12 mouse cellular contexts compared by ENCODE assay signal in the genomic region with DNA sequence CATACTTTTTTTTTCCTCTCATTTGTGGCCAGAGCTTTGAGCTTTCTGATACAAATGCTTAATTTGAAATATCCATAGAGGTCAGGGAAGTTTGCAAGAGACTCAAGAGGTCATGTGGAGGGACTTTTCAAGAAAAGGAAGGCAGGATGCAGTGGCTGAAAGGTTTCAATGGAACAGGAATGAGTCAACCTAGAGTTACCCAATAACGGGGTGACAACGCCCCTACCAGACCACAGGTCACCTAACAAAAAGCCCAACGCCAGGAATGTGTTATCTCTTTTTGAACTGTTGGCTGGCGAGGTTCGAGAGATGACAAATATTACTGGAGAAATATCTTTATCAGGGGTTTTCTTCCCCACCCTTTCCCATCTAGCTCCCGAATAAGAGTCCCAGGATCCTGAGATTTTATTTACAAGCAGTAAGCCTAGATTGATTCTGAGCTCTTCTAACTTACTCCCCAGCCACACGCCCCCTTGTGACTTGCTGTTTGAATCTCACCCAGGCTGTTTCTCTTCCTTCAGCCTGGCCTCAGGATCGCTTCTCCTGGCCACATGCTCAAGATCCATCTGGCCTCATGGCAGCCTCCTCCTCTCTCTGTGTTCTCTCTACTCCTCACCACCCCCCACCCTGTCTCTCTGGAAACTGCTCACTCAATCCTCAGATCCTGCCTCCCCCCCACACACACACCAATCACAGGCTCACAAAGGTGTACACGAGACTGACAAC. TPM values are rescaled to one million over a fixed set of nuclear protein-coding genes. Genes with fewer than 3 reads are reported as not detected.
A peak's percentile ranks its signal among the peaks of the same experiment; 100 is the strongest.
DNase-seq lines count a peak whose midpoint lies in the region; ATAC-seq and TF ChIP-seq lines count a peak whose summit lies in the region.
"Had no signal": no experiment of that assay in that cellular context is flagged by ENCODE, and none has a peak within 500 bp of the region (broad histone marks: within the 10 kb centered on the region; RNA-seq: fewer than 3 reads in every experiment).

No protein-coding gene starts in this region.

- peak; percentile 17 for TF ChIP-seq CTCF in ES-Bruce4 (IDR thresholded peaks at IDR 0.05; ENCODE audit: low read depth, low read length)

- no peak for DNase-seq in frontal cortex, postnatal 14 days (ENCODE audit: low spot score in 2 of 2)
- DNase-seq in left cerebral cortex, postnatal 4 days: peak; percentile 58
- no peak for DNase-seq in left cerebral cortex, postnatal 36 days (ENCODE audit: low spot score in 2 of 2)
- DNase-seq in heart, postnatal 25 days (ENCODE audit: low spot score): peak; percentile 17

- no peak overlapping the region for H3K9ac ChIP-seq in ES-Bruce4 (ENCODE audit: low read depth, poor library complexity, severe bottlenecking)
- no peak overlapping the region for H3K9ac ChIP-seq in kidney, embryonic 14.5 days (ENCODE audit: low read depth, low read length)
- H3K9ac ChIP-seq: forebrain, embryonic 15.5 days; hindbrain, embryonic 15.5 days; midbrain, embryonic 12.5 days had no signal

- H3K4me1 ChIP-seq in ES-Bruce4 (ENCODE audit: control insufficient read depth, insufficient read depth, low read length): no peaks in the 10 kb centered on the region
- no peaks in the 10 kb centered on the region for H3K4me1 ChIP-seq in kidney, embryonic 14.5 days (ENCODE audit: control insufficient read depth, insufficient read depth, low read length)
- H3K4me1 ChIP-seq: forebrain, embryonic 15.5 days; hindbrain, embryonic 15.5 days; limb, embryonic 10.5 days; midbrain, embryonic 12.5 days had no signal

- H3K4me3 ChIP-seq in ES-Bruce4 (ENCODE audit: low read depth, low read length): no peak overlapping the region
- H3K4me3 ChIP-seq in kidney, embryonic 14.5 days (ENCODE audit: low read length): no peak overlapping the region
- H3K4me3 ChIP-seq: forebrain, embryonic 15.5 days; hindbrain, embryonic 15.5 days; limb, embryonic 10.5 days; midbrain, embryonic 12.5 days had no signal

- no peak for TF ChIP-seq EP300 in ES-Bruce4 (IDR thresholded peaks at IDR 0.05; ENCODE audit: insufficient read depth, low read depth, low read length)

- ATAC-seq in frontal cortex, adult (ENCODE audit: low TSS enrichment): peak; percentile 41; the same call in 1 of the 2 replicates
- no peak for ATAC-seq in megakaryocyte-erythroid progenitor cell, adult 5-6 weeks (replicated peaks; ENCODE audit: low FRiP score, low TSS enrichment, poor library complexity, severe bottlenecking)
- ATAC-seq in kidney, embryonic 14.5 days (ENCODE audit: low FRiP score, low TSS enrichment): no peak
- ATAC-seq: forebrain, embryonic 15.5 days had no signal

- H3K4me2 ChIP-seq in kidney, embryonic 14.5 days (replicated peaks; ENCODE audit: low read depth, low read length): no peak overlapping the region
- H3K4me2 ChIP-seq: forebrain, embryonic 15.5 days; hindbrain, embryonic 15.5 days; midbrain, embryonic 12.5 days had no signal

- no peaks in the 10 kb centered on the region for H3K27me3 ChIP-seq in ES-Bruce4 (ENCODE audit: control insufficient read depth, insufficient read depth, low read length, poor library complexity, severe bottlenecking)
- no peaks in the 10 kb centered on the region; the same call in 1 of the 2 replicates for H3K27me3 ChIP-seq in kidney, embryonic 14.5 days (ENCODE audit: control insufficient read depth, insufficient read depth, low read length)
- H3K27me3 ChIP-seq: forebrain, embryonic 15.5 days; hindbrain, embryonic 15.5 days; midbrain, embryonic 12.5 days had no signal

- TF ChIP-seq POLR2A in ES-Bruce4 (IDR thresholded peaks at IDR 0.05; ENCODE audit: insufficient read depth, low read length): no peak

- no peaks in the 10 kb centered on the region for H3K36me3 ChIP-seq in ES-Bruce4 (ENCODE audit: control insufficient read depth, insufficient read depth, low read length, poor library complexity, severe bottlenecking)
- no peaks in the 10 kb centered on the region for H3K36me3 ChIP-seq in kidney, embryonic 14.5 days (ENCODE audit: control insufficient read depth, insufficient read depth, low read length)
- H3K36me3 ChIP-seq: forebrain, embryonic 15.5 days; hindbrain, embryonic 15.5 days; limb, embryonic 10.5 days; midbrain, embryonic 12.5 days had no signal

- intact Hi-C loops in left cerebral cortex, postnatal 4 days (cut with DNase I): no loop called here
- intact Hi-C loops in left cerebral cortex, postnatal 36 days (cut with DNase I): no loop called here
- intact Hi-C loops in heart, postnatal 25 days (cut with DNase I): no loop called here

- WGBS in kidney, embryonic 14.5 days: 74% methylated on average over 9 of the region's 9 CpGs

- H3K27ac ChIP-seq in ES-Bruce4 (ENCODE audit: insufficient read depth, low read length): no peak overlapping the region
- H3K27ac ChIP-seq in kidney, embryonic 14.5 days (ENCODE audit: low read depth, low read length): no peak overlapping the region
- H3K27ac ChIP-seq: forebrain, embryonic 15.5 days; hindbrain, embryonic 15.5 days; limb, embryonic 10.5 days; midbrain, embryonic 12.5 days had no signal

- no peaks in the 10 kb centered on the region for H3K9me3 ChIP-seq in ES-Bruce4 (replicated peaks; ENCODE audit: control insufficient read depth, insufficient read depth, low read length, poor library complexity, severe bottlenecking)
- no peaks in the 10 kb centered on the region for H3K9me3 ChIP-seq in kidney, embryonic 14.5 days (ENCODE audit: control insufficient read depth, low read length)
- H3K9me3 ChIP-seq: forebrain, embryonic 15.5 days; hindbrain, embryonic 15.5 days; limb, embryonic 10.5 days; midbrain, embryonic 12.5 days had no signal

RNA-seq across cellular contexts. Expression of a gene that starts 13.0 kb away (rescaled TPM):
- 1 to 10 TPM in 1 of 2 experiments, under 1 TPM in 1; 0.94 to 1.1 TPM for total RNA-seq in left cerebral cortex, postnatal 4 days (2021)
- 1 to 10 TPM in 1 of 2 experiments, under 1 TPM in 1; 0.91 to 3.3 TPM for total RNA-seq in left cerebral cortex, postnatal 36 days (2021)
- not detected in 2 replicates for polyA plus RNA-seq in ES-Bruce4 (2011; ENCODE audit: insufficient read depth, insufficient read length, low read depth, missing spikeins)
- total RNA-seq in heart, postnatal 25 days (2021): 1 to 10 TPM in 1 of 2 experiments, under 1 TPM in 1; 0.87 to 1.8 TPM
- total RNA-seq in megakaryocyte-erythroid progenitor cell, adult 5-6 weeks (2014; fragmentation: Nextera tagmentation): not detected in 2 replicates
- not detected in 2 replicates for total RNA-seq in megakaryocyte-erythroid progenitor cell, adult 5-6 weeks (2017)
- not detected in 2 replicates for polyA plus RNA-seq in kidney, embryonic 14.5 days (2014; fragmentation: Nextera tagmentation; extraction: Ambion mirVana)
- polyA plus RNA-seq: limb, embryonic 10.5 days; midbrain, embryonic 12.5 days had no signal

RNA-seq across cellular contexts. Expression of a gene that starts 45.5 kb away (rescaled TPM):
- total RNA-seq in left cerebral cortex, postnatal 4 days (2021): 100 to 1,000 TPM; 585 to 610 TPM
- total RNA-seq in left cerebral cortex, postnatal 36 days (2021): 100 to 1,000 TPM; 203 to 226 TPM
- polyA plus RNA-seq in ES-Bruce4 (2011; ENCODE audit: insufficient read depth, insufficient read length, low read depth, missing spikeins): 107 and 113 TPM in 2 replicates
- 10 to 100 TPM; 28.1 to 30.6 TPM for total RNA-seq in heart, postnatal 25 days (2021)
- 19.8 and 20.3 TPM in 2 replicates for total RNA-seq in megakaryocyte-erythroid progenitor cell, adult 5-6 weeks (2014; fragmentation: Nextera tagmentation)
- 23.9 and 24.0 TPM in 2 replicates for total RNA-seq in megakaryocyte-erythroid progenitor cell, adult 5-6 weeks (2017)
- 96.9 and 182 TPM in 2 replicates for polyA plus RNA-seq in kidney, embryonic 14.5 days (2014; fragmentation: Nextera tagmentation; extraction: Ambion mirVana)

RNA-seq across cellular contexts. Expression of a gene that starts 46.9 kb away (rescaled TPM):
- total RNA-seq in left cerebral cortex, postnatal 4 days (2021): 10 to 100 TPM; 40.0 to 42.3 TPM
- 10 to 100 TPM; 51.1 to 52.1 TPM for total RNA-seq in left cerebral cortex, postnatal 36 days (2021)
- 21.3 and 22.4 TPM in 2 replicates for polyA plus RNA-seq in ES-Bruce4 (2011; ENCODE audit: insufficient read depth, insufficient read length, low read depth, missing spikeins)
- total RNA-seq in heart, postnatal 25 days (2021): 10 to 100 TPM; 30.6 to 35.2 TPM
- total RNA-seq in megakaryocyte-erythroid progenitor cell, adult 5-6 weeks (2014; fragmentation: Nextera tagmentation): 10.6 and 15.4 TPM in 2 replicates
- 10.8 and 30.6 TPM in 2 replicates for total RNA-seq in megakaryocyte-erythroid progenitor cell, adult 5-6 weeks (2017)
- polyA plus RNA-seq in kidney, embryonic 14.5 days (2014; fragmentation: Nextera tagmentation; extraction: Ambion mirVana): 17.9 and 32.5 TPM in 2 replicates

Comparison
In these comparisons a context has a peak if more than half of its experiments do, and no peak if none do; other contexts are left out.
1. DNase-seq: peak in left cerebral cortex, postnatal 4 days (single experiment) and heart, postnatal 25 days (single experiment); none in frontal cortex, postnatal 14 days (0 of 2) and left cerebral cortex, postnatal 36 days (0 of 2).
2. RNA of a gene that starts 45.5 kb away (total RNA-seq): 585 to 610 TPM in left cerebral cortex, postnatal 4 days and 203 to 226 TPM in left cerebral cortex, postnatal 36 days; 28.1 to 30.6 TPM in heart, postnatal 25 days and 19.8 to 24.0 TPM in megakaryocyte-erythroid progenitor cell, adult 5-6 weeks; every median in the first group is over 4 times any median in the second.